Mouse (Mus musculus): ENCODE results near the gene Kdm6b. TPM values are rescaled to one million over a fixed set of nuclear protein-coding genes. Genes with fewer than 3 reads are reported as not detected.

Kdm6b gene
- 36.4 and 39.0 TPM in 2 replicates for polyA plus RNA-seq (2015; fragmentation: Nextera tagmentation; extraction: Ambion mirVana)

DNA sequence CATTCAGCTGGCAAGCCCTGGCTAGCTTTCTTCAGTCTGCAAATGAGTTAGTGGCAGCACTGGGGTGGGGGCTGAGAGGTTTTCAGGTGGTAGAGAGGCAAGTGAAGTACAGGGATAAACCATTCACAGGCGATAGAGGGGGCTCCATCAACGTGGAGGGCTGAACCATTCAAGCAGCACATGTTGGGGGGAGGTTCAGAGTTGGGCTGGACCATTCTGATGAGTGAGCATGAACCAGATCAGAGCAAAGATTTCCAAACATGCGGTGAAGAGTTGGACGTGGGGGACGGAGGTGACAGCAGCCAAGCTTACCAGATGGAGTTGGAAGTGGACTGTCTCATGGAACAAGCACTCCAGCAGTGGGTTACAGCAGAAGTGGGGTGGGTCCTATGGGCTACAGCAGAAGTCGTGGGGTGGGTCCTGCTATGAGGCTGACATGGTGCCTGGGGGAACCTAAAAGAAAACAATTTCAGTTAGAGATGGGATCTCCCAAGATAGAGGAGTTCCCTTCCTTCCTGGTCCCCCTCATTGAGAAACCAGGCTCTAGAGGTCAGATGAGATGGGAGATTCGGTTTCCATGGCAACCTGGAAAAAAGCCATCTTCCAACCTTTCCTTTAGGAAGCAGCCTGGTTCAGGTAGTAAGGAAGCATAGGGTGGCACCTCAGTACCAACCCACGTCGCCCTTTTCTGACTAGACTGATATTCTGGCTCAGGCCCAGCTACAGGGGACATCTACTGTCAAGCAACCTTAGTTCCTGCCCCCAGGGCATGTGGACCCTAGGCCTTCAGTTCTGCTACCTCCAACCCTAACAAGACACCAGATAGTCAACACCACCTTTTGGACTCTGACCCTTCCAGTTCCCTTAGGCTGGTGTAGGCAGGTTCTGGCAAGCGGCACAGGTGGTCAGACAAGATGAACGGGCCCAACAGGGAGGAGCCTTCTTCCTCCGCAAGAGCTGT lies at the start of gene Kdm6b:
Kdm6b (minus strand) TSS at position 455 of the 961 bp plus-strand sequence.
- peak within 1 kb of the TSS; percentile 67 for H3K4me3 ChIP-seq (ENCODE audit: low read depth, low read length)
- H3K9me3 ChIP-seq (replicated peaks; ENCODE audit: control insufficient read depth, low read length, poor library complexity, severe bottlenecking): no peaks in the 10 kb centered on the region
- WGBS: 27% methylated on average over 12 of the region's 12 CpGs
- H3K27me3 ChIP-seq (ENCODE audit: control insufficient read depth, insufficient read depth, low read depth, low read length): no peaks in the 10 kb centered on the region
- H3K4me1 ChIP-seq (ENCODE audit: control insufficient read depth, insufficient read depth, low read length): peaks cover 48% of the 10 kb centered on the region
- no peaks in the 10 kb centered on the region for H3K36me3 ChIP-seq (ENCODE audit: control insufficient read depth, insufficient read depth, low read length)
- H3K27ac ChIP-seq (ENCODE audit: low read length): peak within 1 kb of the TSS; percentile 99
- ATAC-seq: no peak
- H3K9ac ChIP-seq (ENCODE audit: low read depth, low read length): peak within 1 kb of the TSS; percentile 98
- H3K4me2 ChIP-seq (ENCODE audit: low read length): peak within 1 kb of the TSS; percentile 92

DNA sequence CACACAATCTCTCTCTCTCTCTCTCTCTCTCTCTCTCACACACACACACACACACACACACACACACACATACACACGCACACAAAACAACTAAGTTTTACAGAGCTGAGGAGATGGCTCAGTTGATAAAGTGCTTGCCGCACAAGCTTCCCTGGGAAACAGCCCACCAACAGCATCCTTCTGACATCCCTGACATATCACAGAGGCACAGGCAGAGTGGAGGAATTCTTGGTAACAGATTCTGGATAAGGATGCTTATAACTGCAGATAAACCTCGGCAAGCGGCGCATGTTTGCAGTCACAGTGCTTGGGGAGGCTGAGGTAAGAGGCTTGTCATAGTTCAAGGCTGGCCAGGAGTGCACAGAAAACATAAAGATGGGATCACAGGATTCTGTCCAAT lies 48.1 kb upstream of the Kdm6b start:
- H3K27ac ChIP-seq (ENCODE audit: low read length): no peak overlapping the region
- H3K36me3 ChIP-seq (ENCODE audit: control insufficient read depth, insufficient read depth, low read length): no peaks in the 10 kb centered on the region
- H3K9ac ChIP-seq (ENCODE audit: low read depth, low read length): no peak overlapping the region
- WGBS: 85% methylated on average over 5 of the region's 5 CpGs
- no peaks in the 10 kb centered on the region; the same call in 1 of the 2 replicates for H3K4me1 ChIP-seq (ENCODE audit: control insufficient read depth, insufficient read depth, low read length)
- no peak for ATAC-seq
- H3K9me3 ChIP-seq (replicated peaks; ENCODE audit: control insufficient read depth, low read length, poor library complexity, severe bottlenecking): no peaks in the 10 kb centered on the region
- H3K4me3 ChIP-seq (ENCODE audit: low read depth, low read length): no peak overlapping the region
- no peak overlapping the region for H3K4me2 ChIP-seq (ENCODE audit: low read length)
- H3K27me3 ChIP-seq (ENCODE audit: control insufficient read depth, insufficient read depth, low read depth, low read length): no peaks in the 10 kb centered on the region

DNA sequence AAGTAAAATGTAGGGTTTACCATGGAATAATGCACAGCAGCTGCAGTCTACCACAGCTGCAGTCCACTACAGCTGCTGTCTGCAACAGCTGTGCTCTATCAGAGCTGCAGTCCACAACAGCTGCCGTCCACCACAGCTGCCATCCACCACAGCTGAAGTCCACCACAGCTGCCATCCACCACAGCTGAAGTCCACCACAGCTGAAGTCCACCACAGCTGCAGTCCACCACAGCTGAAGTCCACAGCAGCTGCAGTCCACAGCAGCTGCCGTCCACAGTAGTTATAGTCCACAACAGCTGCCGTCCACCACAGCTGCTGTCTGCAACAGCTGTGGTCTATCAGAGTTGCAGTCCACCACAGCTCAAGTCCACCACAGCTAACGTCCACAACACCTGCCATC lies 46.4 kb upstream of the Kdm6b start:
- no peak for ATAC-seq
- Histone ChIP-seq H3K27ac (ENCODE audit: low read length) (no peak overlapping the region), H3K4me1 (ENCODE audit: control insufficient read depth, insufficient read depth, low read length) (no peaks in the 10 kb centered on the region; the same call in 1 of the 2 replicates), H3K9me3 (replicated peaks; ENCODE audit: control insufficient read depth, low read length, poor library complexity, severe bottlenecking) (no peaks in the 10 kb centered on the region), H3K27me3 (ENCODE audit: control insufficient read depth, insufficient read depth, low read depth, low read length) (no peaks in the 10 kb centered on the region), H3K9ac (ENCODE audit: low read depth, low read length) (no peak overlapping the region), H3K4me3 (ENCODE audit: low read depth, low read length) (no peak overlapping the region), H3K4me2 (ENCODE audit: low read length) (no peak overlapping the region), H3K36me3 (ENCODE audit: control insufficient read depth, insufficient read depth, low read length) (no peaks in the 10 kb centered on the region)
- whole genome bisulfite sequencing: 85% methylated on average over 4 of the region's 4 CpGs

- H3K27ac ChIP-seq (ENCODE audit: low read length): peak overlapping the region; percentile 6; the same call in 1 of the 2 replicates
- H3K4me3 ChIP-seq (ENCODE audit: low read depth, low read length): no peak overlapping the region
- no peaks in the 10 kb centered on the region for H3K27me3 ChIP-seq (ENCODE audit: control insufficient read depth, insufficient read depth, low read depth, low read length)
- H3K36me3 ChIP-seq (ENCODE audit: control insufficient read depth, insufficient read depth, low read length): no peaks in the 10 kb centered on the region
- ATAC-seq: peak; percentile 56; the same call in 1 of the 2 replicates
- no peaks in the 10 kb centered on the region; the same call in 1 of the 2 replicates for H3K4me1 ChIP-seq (ENCODE audit: control insufficient read depth, insufficient read depth, low read length)
- no peaks in the 10 kb centered on the region for H3K9me3 ChIP-seq (replicated peaks; ENCODE audit: control insufficient read depth, low read length, poor library complexity, severe bottlenecking)
- no peak overlapping the region for H3K9ac ChIP-seq (ENCODE audit: low read depth, low read length)
- no peak overlapping the region for H3K4me2 ChIP-seq (ENCODE audit: low read length)
- 18% methylated on average over 6 of the region's 6 CpGs for whole genome bisulfite sequencing
These were observed 43.6 kb upstream of the Kdm6b start for GRCm38 (mm10) chr11:69457006-69457579.

- Histone ChIP-seq H3K9me3 (replicated peaks; ENCODE audit: control insufficient read depth, low read length, poor library complexity, severe bottlenecking) (no peaks in the 10 kb centered on the region), H3K4me2 (ENCODE audit: low read length) (no peak overlapping the region), H3K4me3 (ENCODE audit: low read depth, low read length) (no peak overlapping the region), H3K36me3 (ENCODE audit: control insufficient read depth, insufficient read depth, low read length) (no peaks in the 10 kb centered on the region), H3K9ac (ENCODE audit: low read depth, low read length) (no peak overlapping the region), H3K27me3 (ENCODE audit: control insufficient read depth, insufficient read depth, low read depth, low read length) (no peaks in the 10 kb centered on the region), H3K27ac (ENCODE audit: low read length) (no peak overlapping the region), H3K4me1 (ENCODE audit: control insufficient read depth, insufficient read depth, low read length) (peaks cover 2% of the 10 kb centered on the region)
- WGBS: 61% methylated on average over 23 of the region's 23 CpGs
- no peak for ATAC-seq
These were observed 38.8 kb upstream of the Kdm6b start for GRCm38 (mm10) chr11:69452114-69452867.

GRCm38 (mm10) chr11:69447299-69447698 lies 33.8 kb upstream of the Kdm6b start:
- no peak overlapping the region for H3K9ac ChIP-seq (ENCODE audit: low read depth, low read length)
- no peaks in the 10 kb centered on the region for H3K9me3 ChIP-seq (replicated peaks; ENCODE audit: control insufficient read depth, low read length, poor library complexity, severe bottlenecking)
- no peaks in the 10 kb centered on the region for H3K27me3 ChIP-seq (ENCODE audit: control insufficient read depth, insufficient read depth, low read depth, low read length)
- no peak overlapping the region for H3K27ac ChIP-seq (ENCODE audit: low read length)
- WGBS: 70% methylated on average over 7 of the region's 7 CpGs
- no peak for ATAC-seq
- H3K36me3 ChIP-seq (ENCODE audit: control insufficient read depth, insufficient read depth, low read length): no peaks in the 10 kb centered on the region
- no peak overlapping the region for H3K4me2 ChIP-seq (ENCODE audit: low read length)
- no peak overlapping the region for H3K4me3 ChIP-seq (ENCODE audit: low read depth, low read length)
- peaks cover 2% of the 10 kb centered on the region; the same call in 1 of the 2 replicates for H3K4me1 ChIP-seq (ENCODE audit: control insufficient read depth, insufficient read depth, low read length)

DNA sequence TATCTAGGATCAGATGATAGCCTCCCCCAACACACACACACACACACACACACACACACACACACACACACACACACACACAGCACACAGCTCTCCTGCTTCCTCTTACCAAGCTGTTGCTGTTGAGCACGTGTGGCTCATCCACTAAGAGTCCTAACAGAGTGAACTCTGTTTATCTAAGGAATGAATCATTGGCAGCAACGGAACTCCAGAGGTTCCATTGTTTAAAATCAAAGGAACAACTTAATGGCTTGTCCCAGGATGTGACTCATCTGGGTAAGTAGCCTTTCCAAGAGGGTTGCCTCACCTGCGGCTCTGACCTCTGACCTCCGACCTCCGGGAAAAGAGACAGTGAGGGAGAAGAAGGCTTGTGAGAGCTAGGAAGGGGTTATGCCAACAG lies 29.9 kb upstream of the Kdm6b start:
- WGBS: 54% methylated on average over 5 of the region's 5 CpGs
- Histone ChIP-seq H3K9ac (ENCODE audit: low read depth, low read length) (no peak overlapping the region), H3K9me3 (replicated peaks; ENCODE audit: control insufficient read depth, low read length, poor library complexity, severe bottlenecking) (no peaks in the 10 kb centered on the region), H3K27ac (ENCODE audit: low read length) (no peak overlapping the region), H3K36me3 (ENCODE audit: control insufficient read depth, insufficient read depth, low read length) (no peaks in the 10 kb centered on the region), H3K27me3 (ENCODE audit: control insufficient read depth, insufficient read depth, low read depth, low read length) (no peaks in the 10 kb centered on the region), H3K4me3 (ENCODE audit: low read depth, low read length) (no peak overlapping the region), H3K4me2 (ENCODE audit: low read length) (no peak overlapping the region), H3K4me1 (ENCODE audit: control insufficient read depth, insufficient read depth, low read length) (peaks cover 2% of the 10 kb centered on the region; the same call in 1 of the 2 replicates)
- no peak for ATAC-seq

DNA sequence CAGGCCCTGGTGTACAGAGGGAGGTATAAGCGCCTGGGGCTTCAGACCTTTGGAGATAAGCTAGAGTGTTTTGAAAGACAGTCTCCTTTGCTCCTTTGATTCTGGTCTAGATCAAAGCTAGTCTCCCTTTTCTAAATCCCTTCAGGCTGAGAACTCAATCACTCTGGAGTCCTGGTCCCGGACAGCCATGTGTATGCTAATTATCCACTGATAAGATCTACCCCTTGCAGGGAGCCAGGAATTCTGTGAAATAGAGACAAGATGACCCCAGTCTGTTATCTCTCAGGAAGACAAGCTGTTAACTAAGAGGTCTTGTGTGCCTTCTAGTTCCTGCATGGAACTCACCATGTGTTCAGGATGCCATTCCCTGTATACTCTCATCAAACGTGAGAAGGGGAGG lies 23.8 kb upstream of the Kdm6b start:
- H3K9ac ChIP-seq (ENCODE audit: low read depth, low read length): no peak overlapping the region
- WGBS: 44% methylated on average over 3 of the region's 3 CpGs
- H3K36me3 ChIP-seq (ENCODE audit: control insufficient read depth, insufficient read depth, low read length): no peaks in the 10 kb centered on the region
- H3K4me1 ChIP-seq (ENCODE audit: control insufficient read depth, insufficient read depth, low read length): 0 out of 2 replicates have a peak, but pooled peaks cover under 1% of the 10 kb centered on the region
- H3K4me2 ChIP-seq (ENCODE audit: low read length): no peak overlapping the region
- no peaks in the 10 kb centered on the region for H3K9me3 ChIP-seq (replicated peaks; ENCODE audit: control insufficient read depth, low read length, poor library complexity, severe bottlenecking)
- no peak overlapping the region for H3K27ac ChIP-seq (ENCODE audit: low read length)
- no peak for ATAC-seq
- no peaks in the 10 kb centered on the region for H3K27me3 ChIP-seq (ENCODE audit: control insufficient read depth, insufficient read depth, low read depth, low read length)
- H3K4me3 ChIP-seq (ENCODE audit: low read depth, low read length): no peak overlapping the region

All from midbrain, embryonic 16.5 days (tissue).